Mouse (Mus musculus) G1E (cell line): ENCODE results near the gene Zc3h10.

Experiments used
- CTCF ChIP-seq: IDR thresholded peaks from 2 replicates; pipeline ENCODE4 v1.5.1; 2012; ENCODE audit warnings: low read depth, low read length, inconsistent platforms, mixed read lengths
- GATA1 ChIP-seq: IDR thresholded peaks from 2 replicates; pipeline ENCODE4 v1.6.1; 2012; ENCODE audit warnings: borderline replicate concordance, low read length, inconsistent platforms, mixed read lengths
- GATA2 ChIP-seq: IDR thresholded peaks from 2 replicates; pipeline ENCODE4 v1.6.1; 2012; ENCODE audit warnings: low read depth, low read length, inconsistent platforms, borderline replicate concordance
- POLR2AphosphoS5 ChIP-seq: IDR thresholded peaks from 2 replicates; pipeline ENCODE4 v1.6.1; 2012; ENCODE audit warnings: low read depth, low read length, inconsistent platforms; ENCODE audit not compliant: insufficient replicate concordance
- TAL1 ChIP-seq: conservative IDR thresholded peaks from 2 replicates; pipeline ENCODE4 v1.6.1; 2012; ENCODE audit warnings: low read depth, low read length, inconsistent platforms, mixed read lengths

DNA sequence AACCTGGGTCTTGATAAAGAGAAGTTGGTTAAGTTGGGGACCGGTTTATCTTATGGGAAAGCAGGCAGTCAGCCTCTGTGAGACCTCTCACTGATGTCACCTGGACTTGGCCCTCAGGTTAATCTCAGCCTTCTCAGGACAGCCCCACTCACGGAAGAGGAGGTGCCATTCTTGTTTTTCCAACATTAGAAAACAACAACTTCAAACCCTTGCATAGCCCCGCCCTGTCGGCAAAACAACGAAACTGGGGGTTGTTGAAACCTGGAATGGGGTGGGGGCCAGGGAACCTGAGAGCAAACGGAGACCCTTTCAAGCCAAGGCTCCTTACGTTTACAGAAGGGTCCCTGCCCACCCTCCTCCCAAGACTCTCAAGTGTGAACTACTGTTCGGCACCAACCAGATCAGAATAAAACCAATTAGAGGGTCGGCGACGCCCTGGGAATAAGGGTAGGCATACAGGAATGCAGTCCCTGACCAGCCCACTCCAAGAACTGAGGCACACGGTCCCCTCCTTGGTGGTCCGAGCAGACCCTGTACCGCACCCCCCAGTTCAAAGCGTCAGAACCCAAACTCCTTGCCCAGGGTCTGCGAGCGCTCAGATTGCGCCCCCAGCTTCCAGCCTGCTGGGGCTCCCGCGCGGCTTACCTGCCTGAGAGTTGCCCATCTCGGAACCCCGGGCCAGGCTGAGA is 41.3 kb upstream of the Zc3h10 start:
- no peak for TF ChIP-seq CTCF
- TF ChIP-seq GATA2 = no peak
- TF ChIP-seq GATA1 = no peak
- no peak for TF ChIP-seq TAL1
- TF ChIP-seq POLR2AphosphoS5 = no peak
